Mouse (Mus musculus): ENCODE data around the gene Per1.

Per1 gene

DNA sequence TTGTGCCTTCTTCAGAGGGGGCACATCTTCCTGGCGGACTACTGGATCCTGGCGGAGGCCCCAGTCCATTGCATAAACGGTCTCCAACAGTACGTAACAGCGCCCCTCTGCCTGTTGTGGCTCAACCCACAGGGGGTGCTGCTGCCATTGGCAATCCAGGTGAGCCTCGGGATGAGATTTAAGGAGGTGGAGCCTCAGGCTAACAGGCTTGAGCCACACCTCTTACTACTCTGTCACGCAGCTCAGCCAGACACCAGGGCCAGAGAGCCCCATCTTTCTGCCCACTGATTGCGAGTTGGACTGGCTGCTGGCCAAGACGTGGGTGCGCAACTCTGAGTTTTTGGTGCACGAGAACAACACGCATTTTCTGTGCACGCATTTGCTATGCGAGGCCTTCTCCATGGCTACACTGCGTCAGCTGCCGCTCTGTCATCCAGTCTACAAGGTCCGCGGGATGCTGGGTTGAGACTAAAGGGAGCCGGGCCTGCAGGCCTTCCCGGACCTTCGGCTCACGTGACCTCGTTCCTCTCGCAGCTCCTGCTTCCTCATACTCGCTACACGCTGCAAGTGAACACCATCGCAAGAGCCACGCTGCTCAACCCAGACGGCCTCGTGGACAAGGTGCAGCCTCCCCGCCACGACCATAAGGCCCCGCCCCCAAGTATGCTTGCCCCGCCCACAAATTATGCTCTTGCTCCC lies 39.1 kb downstream of the Per1 start:
- DNase-seq (ENCODE audit: low spot score), result peak; percentile 59

DNA sequence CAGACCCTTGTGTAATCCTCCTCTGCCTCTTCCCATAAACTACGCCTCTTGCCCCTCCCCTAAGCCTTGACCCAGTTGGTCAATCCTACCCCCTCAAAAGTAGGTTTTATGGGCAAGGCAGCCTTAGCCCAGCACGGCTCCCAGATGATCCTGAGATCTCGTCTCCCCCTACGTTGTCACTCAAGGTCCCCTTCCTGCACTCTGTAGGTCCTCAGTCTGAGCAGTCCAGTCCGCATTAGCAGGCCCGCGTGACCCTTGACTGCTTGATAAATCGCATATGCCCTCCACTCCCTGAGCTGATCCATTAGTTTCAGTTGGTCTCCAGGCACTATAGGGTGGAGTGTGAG lies 39.6 kb downstream of the Per1 start:
- DNase-seq (ENCODE audit: low spot score), result no peak

- DNase-seq (ENCODE audit: low spot score), result no peak
Observed at GRCm38 (mm10) chr11:69135361-69135760, 40.3 kb downstream of the Per1 start.

GRCm38 (mm10) chr11:69147546-69147945 lies 52.5 kb downstream of the Per1 start:
- peak; percentile 39 for DNase-seq (ENCODE audit: low spot score)

- no peak for DNase-seq (ENCODE audit: low spot score)
Observed at GRCm38 (mm10) chr11:69148451-69148960, 53.5 kb downstream of the Per1 start.

- no peak for DNase-seq (ENCODE audit: low spot score)
Observed at GRCm38 (mm10) chr11:69149728-69150127, 54.7 kb downstream of the Per1 start.

DNA sequence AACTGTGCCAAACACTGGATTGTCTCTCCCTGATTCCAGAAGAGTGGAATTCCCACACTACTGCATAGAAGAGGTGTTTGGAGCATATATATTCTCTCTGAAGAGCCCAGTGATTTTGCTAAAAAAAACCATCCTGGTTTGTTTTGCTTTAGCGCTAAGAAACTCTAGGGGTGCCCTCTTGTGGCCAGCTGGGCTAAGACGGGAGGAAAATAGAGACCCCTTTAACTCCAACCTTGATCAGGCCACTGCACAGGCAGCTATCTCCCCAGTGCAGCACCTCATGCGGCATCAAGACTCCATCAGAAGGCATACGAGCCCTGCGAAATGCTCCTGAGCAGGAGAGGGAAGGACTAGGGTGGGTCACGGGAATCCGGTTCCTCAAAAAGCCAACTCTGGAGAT lies 55.4 kb downstream of the Per1 start:
- DNase-seq (ENCODE audit: low spot score), result peak; percentile 71

- DNase-seq (ENCODE audit: low spot score), result no peak
Observed at GRCm38 (mm10) chr11:69151004-69151403, 56.0 kb downstream of the Per1 start.

GRCm38 (mm10) chr11:69153831-69154230 lies 58.8 kb downstream of the Per1 start:
- no peak for DNase-seq (ENCODE audit: low spot score)

DNA sequence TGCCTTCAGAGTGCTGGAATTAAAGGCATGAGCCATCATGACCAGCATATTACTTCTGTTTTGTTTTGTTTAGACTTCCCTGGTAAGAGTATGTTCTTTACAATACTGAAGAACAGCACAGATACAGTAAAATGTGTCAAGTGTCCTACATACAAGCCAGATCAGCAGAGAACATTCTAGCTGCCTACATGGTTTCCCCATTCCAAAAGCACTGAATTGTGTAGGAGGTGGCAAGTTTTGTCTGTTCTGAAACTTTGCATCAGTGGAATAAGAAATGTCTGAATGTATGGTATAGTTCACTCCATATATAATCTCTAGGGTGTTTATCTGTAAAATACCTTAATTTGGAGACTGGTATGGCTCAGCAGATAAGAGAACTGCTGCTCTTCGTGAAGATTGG lies 60.3 kb downstream of the Per1 start:
- no peak for DNase-seq (ENCODE audit: low spot score)

DNA sequence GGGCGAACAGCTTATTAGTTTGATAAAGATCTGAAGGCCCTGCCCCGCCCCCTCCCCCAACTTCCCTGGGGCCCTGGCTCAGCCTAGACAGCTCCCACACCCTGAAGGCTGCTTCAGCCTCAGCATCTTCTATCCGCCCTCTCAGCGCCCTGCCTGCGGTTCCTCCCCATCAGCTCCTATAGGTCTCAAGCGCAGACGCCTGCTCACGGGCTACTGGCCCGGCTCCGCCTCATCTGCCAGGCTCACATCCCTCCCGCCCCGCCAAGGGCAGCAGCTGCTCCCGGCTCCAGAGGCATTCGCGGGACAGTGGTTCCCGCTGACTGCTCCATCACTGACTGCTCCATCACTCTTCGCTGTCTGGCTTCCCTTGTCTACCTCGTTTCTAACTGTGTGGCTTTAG lies 61.8 kb downstream of the Per1 start, which contains the start of gene Alox12b:
Gene Alox12b, plus strand, starts transcription at position 190 of the 400 bp plus-strand sequence.
- peak; percentile 35 for DNase-seq (ENCODE audit: low spot score)
